Mouse (Mus musculus): ENCODE measurements around the gene A030005K14Rik. TPM values are rescaled to one million over a fixed set of nuclear protein-coding genes. Genes with fewer than 3 reads are reported as not detected.

Gene A030005K14Rik
- polyA plus RNA-seq, 1 experiment, result not detected

- H3K4me1 ChIP-seq (ENCODE audit: control insufficient read depth, insufficient read depth, low read length), result no peaks in the 10 kb centered on the region
- no peak for TF ChIP-seq POLR2A (IDR thresholded peaks at IDR 0.05; ENCODE audit: extremely low read depth, insufficient read depth, low read length)
- H3K27ac ChIP-seq (ENCODE audit: insufficient read depth, low read length), result no peak overlapping the region
- no peak overlapping the region for H3K4me3 ChIP-seq (ENCODE audit: insufficient read depth, low read length)
These were observed 20.1 kb downstream of the A030005K14Rik start for GRCm38 (mm10) chr1:83039080-83039479.

- peak; percentile 54 for TF ChIP-seq POLR2A (IDR thresholded peaks at IDR 0.05; ENCODE audit: extremely low read depth, insufficient read depth, low read length)
- TF ChIP-seq CTCF (IDR thresholded peaks at IDR 0.05; ENCODE audit: extremely low read depth, insufficient read depth, low read length), result no peak
These were observed 21.0 kb downstream of the A030005K14Rik start, which contains the start of gene Slc19a3 for GRCm38 (mm10) chr1:83038109-83038672. Gene Slc19a3, minus strand, starts transcription at chr1:83038448.

GRCm38 (mm10) chr1:83036892-83037667, 22.1 kb downstream of the A030005K14Rik start:
- Histone ChIP-seq H3K27ac (ENCODE audit: insufficient read depth, low read length) (peak overlapping the region; percentile 72; the same call in 1 of the 2 replicates), H3K4me3 (ENCODE audit: insufficient read depth, low read length) (no peak overlapping the region; the same call in 1 of the 2 replicates), H3K4me1 (ENCODE audit: control insufficient read depth, insufficient read depth, low read length) (no peaks in the 10 kb centered on the region)
- TF ChIP-seq POLR2A (IDR thresholded peaks at IDR 0.05; ENCODE audit: extremely low read depth, insufficient read depth, low read length) (no peak), CTCF (IDR thresholded peaks at IDR 0.05; ENCODE audit: extremely low read depth, insufficient read depth, low read length) (no peak)

More at GRCm38 (mm10) chr1:83038109-83038672, 21.0 kb downstream of the A030005K14Rik start, which contains the start of gene Slc19a3:
- H3K27ac ChIP-seq (ENCODE audit: insufficient read depth, low read length), result peak within 1 kb of the TSS; percentile 72
- no peaks in the 10 kb centered on the region for H3K4me1 ChIP-seq (ENCODE audit: control insufficient read depth, insufficient read depth, low read length)
- peak within 1 kb of the TSS; percentile 38 for H3K4me3 ChIP-seq (ENCODE audit: insufficient read depth, low read length)

- TF ChIP-seq POLR2A (IDR thresholded peaks at IDR 0.05; ENCODE audit: extremely low read depth, insufficient read depth, low read length) (no peak), CTCF (IDR thresholded peaks at IDR 0.05; ENCODE audit: extremely low read depth, insufficient read depth, low read length) (no peak)
- H3K4me3 ChIP-seq (ENCODE audit: insufficient read depth, low read length), result no peak overlapping the region
- H3K27ac ChIP-seq (ENCODE audit: insufficient read depth, low read length), result no peak overlapping the region
- no peaks in the 10 kb centered on the region for H3K4me1 ChIP-seq (ENCODE audit: control insufficient read depth, insufficient read depth, low read length)
These were observed 24.7 kb downstream of the A030005K14Rik start for GRCm38 (mm10) chr1:83034509-83034908.

- TF ChIP-seq CTCF (IDR thresholded peaks at IDR 0.05; ENCODE audit: extremely low read depth, insufficient read depth, low read length) (no peak), POLR2A (IDR thresholded peaks at IDR 0.05; ENCODE audit: extremely low read depth, insufficient read depth, low read length) (no peak)
- H3K4me1 ChIP-seq (ENCODE audit: control insufficient read depth, insufficient read depth, low read length), result no peaks in the 10 kb centered on the region
- no peak overlapping the region for H3K4me3 ChIP-seq (ENCODE audit: insufficient read depth, low read length)
- H3K27ac ChIP-seq (ENCODE audit: insufficient read depth, low read length), result no peak overlapping the region
These were observed 26.7 kb downstream of the A030005K14Rik start for GRCm38 (mm10) chr1:83032508-83032907.

- TF ChIP-seq CTCF (IDR thresholded peaks at IDR 0.05; ENCODE audit: extremely low read depth, insufficient read depth, low read length), result no peak
- no peak for TF ChIP-seq POLR2A (IDR thresholded peaks at IDR 0.05; ENCODE audit: extremely low read depth, insufficient read depth, low read length)
- H3K4me3 ChIP-seq (ENCODE audit: insufficient read depth, low read length), result no peak overlapping the region
- H3K4me1 ChIP-seq (ENCODE audit: control insufficient read depth, insufficient read depth, low read length), result no peaks in the 10 kb centered on the region
- no peak overlapping the region for H3K27ac ChIP-seq (ENCODE audit: insufficient read depth, low read length)
These were observed 27.2 kb downstream of the A030005K14Rik start for GRCm38 (mm10) chr1:83031950-83032349.

- Histone ChIP-seq H3K27ac (ENCODE audit: insufficient read depth, low read length) (no peak overlapping the region), H3K4me3 (ENCODE audit: insufficient read depth, low read length) (no peak overlapping the region), H3K4me1 (ENCODE audit: control insufficient read depth, insufficient read depth, low read length) (no peaks in the 10 kb centered on the region)
- no peak for TF ChIP-seq CTCF (IDR thresholded peaks at IDR 0.05; ENCODE audit: extremely low read depth, insufficient read depth, low read length)
- TF ChIP-seq POLR2A (IDR thresholded peaks at IDR 0.05; ENCODE audit: extremely low read depth, insufficient read depth, low read length), result no peak
These were observed 42.6 kb downstream of the A030005K14Rik start for GRCm38 (mm10) chr1:83016556-83016955.

- no peak overlapping the region for H3K27ac ChIP-seq (ENCODE audit: insufficient read depth, low read length)
- no peaks in the 10 kb centered on the region for H3K4me1 ChIP-seq (ENCODE audit: control insufficient read depth, insufficient read depth, low read length)
- TF ChIP-seq POLR2A (IDR thresholded peaks at IDR 0.05; ENCODE audit: extremely low read depth, insufficient read depth, low read length) (no peak), CTCF (IDR thresholded peaks at IDR 0.05; ENCODE audit: extremely low read depth, insufficient read depth, low read length) (no peak)
- no peak overlapping the region for H3K4me3 ChIP-seq (ENCODE audit: insufficient read depth, low read length)
These were observed 43.8 kb downstream of the A030005K14Rik start for GRCm38 (mm10) chr1:83015329-83015879.

GRCm38 (mm10) chr1:83014477-83014876, 44.7 kb downstream of the A030005K14Rik start:
- TF ChIP-seq CTCF (IDR thresholded peaks at IDR 0.05; ENCODE audit: extremely low read depth, insufficient read depth, low read length), result no peak
- no peak for TF ChIP-seq POLR2A (IDR thresholded peaks at IDR 0.05; ENCODE audit: extremely low read depth, insufficient read depth, low read length)
- Histone ChIP-seq H3K4me1 (ENCODE audit: control insufficient read depth, insufficient read depth, low read length) (no peaks in the 10 kb centered on the region), H3K27ac (ENCODE audit: insufficient read depth, low read length) (no peak overlapping the region), H3K4me3 (ENCODE audit: insufficient read depth, low read length) (no peak overlapping the region)

Other genes starting within 250 kb of the A030005K14Rik start
- 37.5 and 39.5 TPM in 2 replicates for gene Agfg1, start 219.9 kb downstream of the A030005K14Rik start, polyA plus RNA-seq (2012; rRNA removed)
- 2.1 and 2.2 TPM in 2 replicates for gene A030005L19Rik, start 146.1 kb downstream of the A030005K14Rik start, polyA plus RNA-seq (2012; rRNA removed)
- 0.19 TPM in 1 of 2 replicates, not detected in the other for gene A030014E15Rik, start 134.5 kb downstream of the A030005K14Rik start, polyA plus RNA-seq (2012; rRNA removed)
- gene Gm6217, start 128.0 kb downstream of the A030005K14Rik start, polyA plus RNA-seq (2012; rRNA removed), result not detected in 2 replicates
- not detected in 2 replicates for gene A030003K21Rik, start 116.0 kb downstream of the A030005K14Rik start, polyA plus RNA-seq (2012; rRNA removed)
- gene Gm7544, start 103.4 kb downstream of the A030005K14Rik start, polyA plus RNA-seq (2012; rRNA removed), result not detected in 2 replicates
- not detected in 2 replicates for gene Gm47955, start 99.1 kb downstream of the A030005K14Rik start, polyA plus RNA-seq (2012; rRNA removed)
- not detected in 2 replicates for gene Gm47959, start 58.8 kb downstream of the A030005K14Rik start, polyA plus RNA-seq (2012; rRNA removed)
- gene Slc19a3, start 20.9 kb downstream of the A030005K14Rik start, polyA plus RNA-seq (2012; rRNA removed), result 3.9 and 5.2 TPM in 2 replicates
- not detected in 2 replicates for gene Krtap28-10, start 16.9 kb downstream of the A030005K14Rik start, polyA plus RNA-seq (2012; rRNA removed)
- gene Gm47969, start 14.4 kb downstream of the A030005K14Rik start, polyA plus RNA-seq (2012; rRNA removed), result 0.09 TPM in 1 of 2 replicates, not detected in the other
- 0.30 TPM in 1 of 2 replicates, not detected in the other for gene Krtap28-13, start 1.6 kb upstream of the A030005K14Rik start, polyA plus RNA-seq (2012; rRNA removed)
- gene Ccl20, start 57.4 kb upstream of the A030005K14Rik start, polyA plus RNA-seq (2012; rRNA removed), result not detected in 2 replicates
- 0.30 and 0.56 TPM in 2 replicates for gene Daw1, start 100.4 kb upstream of the A030005K14Rik start, polyA plus RNA-seq (2012; rRNA removed)